Mouse (Mus musculus) left cerebral cortex, adult 18-20 months (tissue): ENCODE measurements around the gene Tnfrsf11a. TPM values are rescaled to one million over a fixed set of nuclear protein-coding genes. Genes with fewer than 3 reads are reported as not detected.

Source experiments
- DNase-seq, 2 experiments: peaks; one replicate each; pipeline ENCODE4 v3.0.0; 2021 to 2022; ENCODE audit warnings: low spot score in 2 of 2, mixed read lengths in 1 of 2
- total RNA-seq, 2 experiments: library from RNA; stranded (reverse); gene quantifications; 2 replicates each; pipeline ENCODE4 v1.2.3; 2021

Tnfrsf11a gene
- total RNA-seq, 2 experiments from 2014 or later: 5.2 to 6.7 TPM

DNA sequence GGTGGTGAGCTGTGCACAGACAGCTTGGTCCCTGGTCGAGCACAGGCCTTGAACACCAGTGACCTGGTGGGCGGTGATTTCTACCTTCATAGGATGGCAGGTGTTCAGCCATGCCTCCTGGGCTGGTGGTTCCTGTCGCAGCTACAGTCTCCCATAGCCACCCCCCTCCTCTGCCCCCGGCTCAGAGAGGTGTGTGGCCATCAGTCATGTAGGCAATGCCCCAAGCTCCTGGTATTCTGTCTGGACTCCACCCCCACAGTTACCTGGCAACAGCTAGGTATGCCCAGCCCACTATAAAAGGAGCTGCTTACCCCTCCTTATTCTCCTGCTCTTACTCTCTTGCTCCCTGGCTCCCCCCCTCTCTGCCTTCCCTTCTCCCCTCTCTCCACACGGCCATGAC, 105.8 kb downstream of the Tnfrsf11a start:
- no peak for DNase-seq

GRCm38 (mm10) chr1:105891032-105891725, 110.7 kb downstream of the Tnfrsf11a start:
- DNase-seq: peak; percentile 84 to 90

DNA sequence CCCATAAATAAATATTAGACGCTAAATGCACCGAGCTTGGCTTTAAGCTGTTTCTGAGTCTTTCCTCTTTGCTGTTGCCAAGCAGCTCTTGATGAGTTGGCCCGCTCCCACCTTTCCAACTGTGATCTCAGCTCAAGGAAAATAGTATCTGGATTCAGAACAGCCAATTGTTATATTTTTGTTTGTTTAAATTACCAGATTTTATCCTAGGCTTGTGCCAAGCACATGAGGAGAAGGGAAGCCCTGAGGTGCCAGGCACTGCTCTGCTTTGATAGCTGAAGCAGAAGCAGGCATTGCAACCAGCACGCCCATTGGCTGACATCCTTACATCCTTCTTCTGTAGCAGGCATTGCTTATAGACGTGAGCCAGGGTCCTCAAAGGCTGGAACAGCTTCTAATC, 114.5 kb downstream of the Tnfrsf11a start:
- DNase-seq: no peak

Other genes starting within 250 kb of the Tnfrsf11a start
- gene Pign, start 117.0 kb upstream of the Tnfrsf11a start, total RNA-seq: 10 to 100 TPM; 15.2 to 16.0 TPM
- 10 to 100 TPM; 93.7 to 96.1 TPM for gene Relch, start 116.9 kb upstream of the Tnfrsf11a start, total RNA-seq
- gene Zcchc2, start 209.7 kb downstream of the Tnfrsf11a start, total RNA-seq: 10 to 100 TPM; 22.2 to 24.0 TPM